Mouse (Mus musculus) kidney, embryonic 14.5 days (tissue): ENCODE measurements at regions not wholly inside any gene's neighbourhood (a gene's known extent, or its start where the extent isn't known, plus 50 kb on each side); places are given as distances from the start of the nearest gene placed in this dataset.

ENCODE experiments used
- ATAC-seq: fragments of 200-750 bp; cut with Nextera tagmentation; 2 replicates; pipeline ENCODE4 v1.8.0; 2017; ENCODE audit warnings: moderate number of reproducible peaks, mild to moderate bottlenecking, moderate TSS enrichment, moderate library complexity; ENCODE audit not compliant: low FRiP score, low TSS enrichment
- H3K27ac ChIP-seq: fragments of 300-500 bp; sonication (generic); 2 replicates; pipeline ENCODE4 v1.5.1; 2014; ENCODE audit warnings: low read depth, mild to moderate bottlenecking, low read length, moderate library complexity, mixed read lengths
- H3K27me3 ChIP-seq: fragments of 300-500 bp; sonication (generic); 2 replicates; pipeline ENCODE4 v1.6.1; 2014; ENCODE audit warnings: mild to moderate bottlenecking, low read length; ENCODE audit not compliant: control insufficient read depth, insufficient read depth
- H3K36me3 ChIP-seq: fragments of 300-500 bp; sonication (generic); 2 replicates; pipeline ENCODE4 v1.6.1; 2014; ENCODE audit warnings: low read length, mixed read lengths; ENCODE audit not compliant: control insufficient read depth, insufficient read depth
- H3K4me1 ChIP-seq: fragments of 300-500 bp; sonication (generic); 2 replicates; pipeline ENCODE4 v1.6.1; 2014; ENCODE audit warnings: low read length, mixed read lengths; ENCODE audit not compliant: control insufficient read depth, insufficient read depth
- H3K4me2 ChIP-seq: fragments of 300-500 bp; sonication (generic); replicated peaks from 2 replicates; pipeline ENCODE4 v1.6.1; 2014; ENCODE audit warnings: low read depth, mild to moderate bottlenecking, low read length
- H3K4me3 ChIP-seq: fragments of 300-500 bp; sonication (generic); 2 replicates; pipeline ENCODE4 v1.5.1; 2014; ENCODE audit warnings: mild to moderate bottlenecking, low read length
- H3K9ac ChIP-seq: fragments of 300-500 bp; sonication (generic); 2 replicates; pipeline ENCODE4 v1.6.1; 2014; ENCODE audit warnings: low read depth, mild to moderate bottlenecking, low read length, moderate library complexity
- H3K9me3 ChIP-seq: fragments of 300-500 bp; sonication (generic); 2 replicates; pipeline ENCODE4 v1.6.1; 2016; ENCODE audit warnings: low read length; ENCODE audit not compliant: control insufficient read depth
- WGBS: fragments of 180-500 bp; shearing (Covaris S2); extraction: QIAGEN DNeasy Blood & Tissue Kit; methylation state at CpG from one replicate; pipeline ENCODE4 v1.1.7; 2014; 5-methylcytosine and 5-hydroxymethylcytosine counted together

- Histone ChIP-seq H3K4me1 (peaks cover 5% of the 10 kb centered on the region; the same call in 1 of the 2 replicates), H3K27ac (no peak overlapping the region), H3K9ac (no peak overlapping the region), H3K4me3 (no peak overlapping the region), H3K4me2 (no peak overlapping the region), H3K36me3 (no peaks in the 10 kb centered on the region), H3K9me3 (no peaks in the 10 kb centered on the region), H3K27me3 (no peaks in the 10 kb centered on the region)
- 64% methylated on average over 7 of the region's 7 CpGs for WGBS
- no peak for ATAC-seq
Observed at GRCm38 (mm10) chr15:97590732-97591292, 114.8 kb downstream of the Rpap3 start.

GRCm38 (mm10) chr15:97587571-97588205, 117.9 kb downstream of the Rpap3 start:
- 87% methylated on average over 5 of the region's 5 CpGs for WGBS
- Histone ChIP-seq H3K9ac (no peak overlapping the region), H3K9me3 (0 out of 2 replicates have a peak, but pooled peaks cover 3% of the 10 kb centered on the region)

GRCm38 (mm10) chr15:97581724-97582154, 123.9 kb downstream of the Rpap3 start:
- no peak overlapping the region for H3K9ac ChIP-seq
- peak; percentile 72; the same call in 1 of the 2 replicates for ATAC-seq

More at GRCm38 (mm10) chr15:97587571-97588205, 117.9 kb downstream of the Rpap3 start:
- no peak overlapping the region for H3K27ac ChIP-seq
- peaks cover 5% of the 10 kb centered on the region; the same call in 1 of the 2 replicates for H3K4me1 ChIP-seq
- no peaks in the 10 kb centered on the region for H3K36me3 ChIP-seq
- H3K4me3 ChIP-seq, result no peak overlapping the region
- H3K27me3 ChIP-seq, result no peaks in the 10 kb centered on the region
- ATAC-seq, result no peak
- no peak overlapping the region for H3K4me2 ChIP-seq

GRCm38 (mm10) chr15:97580726-97581125, 124.9 kb downstream of the Rpap3 start:
- no peak overlapping the region for H3K4me2 ChIP-seq
- 0 out of 2 replicates have a peak, but pooled peaks cover 3% of the 10 kb centered on the region for H3K9me3 ChIP-seq
- WGBS, result 65% methylated on average over 6 of the region's 6 CpGs
- H3K4me3 ChIP-seq, result no peak overlapping the region
- ATAC-seq, result no peak
- H3K27me3 ChIP-seq, result no peaks in the 10 kb centered on the region
- H3K36me3 ChIP-seq, result no peaks in the 10 kb centered on the region
- no peaks in the 10 kb centered on the region for H3K4me1 ChIP-seq
- H3K27ac ChIP-seq, result no peak overlapping the region
- no peak overlapping the region for H3K9ac ChIP-seq

More at GRCm38 (mm10) chr15:97581724-97582154, 123.9 kb downstream of the Rpap3 start:
- H3K4me3 ChIP-seq, result no peak overlapping the region
- no peaks in the 10 kb centered on the region for H3K36me3 ChIP-seq
- no peaks in the 10 kb centered on the region for H3K27me3 ChIP-seq
- H3K4me1 ChIP-seq, result no peaks in the 10 kb centered on the region
- WGBS, result 43% methylated on average over 13 of the region's 13 CpGs
- no peak overlapping the region for H3K4me2 ChIP-seq
- no peak overlapping the region for H3K27ac ChIP-seq
- 0 out of 2 replicates have a peak, but pooled peaks cover 3% of the 10 kb centered on the region for H3K9me3 ChIP-seq

GRCm38 (mm10) chr15:97578046-97578445, 127.6 kb downstream of the Rpap3 start:
- H3K4me1 ChIP-seq, result no peaks in the 10 kb centered on the region
- H3K4me3 ChIP-seq, result no peak overlapping the region
- H3K27me3 ChIP-seq, result no peaks in the 10 kb centered on the region
- no peak overlapping the region for H3K4me2 ChIP-seq
- no peak for ATAC-seq
- H3K27ac ChIP-seq, result no peak overlapping the region
- H3K36me3 ChIP-seq, result no peaks in the 10 kb centered on the region
- H3K9ac ChIP-seq, result no peak overlapping the region
- WGBS, result 88% methylated on average over 3 of the region's 3 CpGs
- no peaks in the 10 kb centered on the region for H3K9me3 ChIP-seq

- H3K9ac ChIP-seq, result no peak overlapping the region
- H3K27me3 ChIP-seq, result no peaks in the 10 kb centered on the region
- H3K36me3 ChIP-seq, result no peaks in the 10 kb centered on the region
- H3K4me1 ChIP-seq, result no peaks in the 10 kb centered on the region
- no peak for ATAC-seq
- no peak overlapping the region for H3K4me2 ChIP-seq
- 79% methylated on average over 8 of the region's 8 CpGs for WGBS
- no peak overlapping the region for H3K4me3 ChIP-seq
- no peaks in the 10 kb centered on the region for H3K9me3 ChIP-seq
- no peak overlapping the region for H3K27ac ChIP-seq
Observed at GRCm38 (mm10) chr15:97577196-97577595, 128.4 kb downstream of the Rpap3 start.

- 82% methylated on average over 8 of the region's 8 CpGs for WGBS
Observed at GRCm38 (mm10) chr15:97572639-97573038, 133.0 kb downstream of the Rpap3 start.

GRCm38 (mm10) chr15:97571885-97572284, 133.7 kb downstream of the Rpap3 start:
- Histone ChIP-seq H3K36me3 (no peaks in the 10 kb centered on the region), H3K9me3 (no peaks in the 10 kb centered on the region), H3K9ac (no peak overlapping the region), H3K4me1 (no peaks in the 10 kb centered on the region), H3K4me3 (no peak overlapping the region), H3K27ac (no peak overlapping the region), H3K4me2 (no peak overlapping the region), H3K27me3 (no peaks in the 10 kb centered on the region)
- no peak for ATAC-seq

More at GRCm38 (mm10) chr15:97572639-97573038, 133.0 kb downstream of the Rpap3 start:
- no peak for ATAC-seq
- Histone ChIP-seq H3K36me3 (no peaks in the 10 kb centered on the region), H3K4me2 (no peak overlapping the region), H3K27ac (no peak overlapping the region), H3K4me3 (no peak overlapping the region), H3K9ac (no peak overlapping the region), H3K4me1 (no peaks in the 10 kb centered on the region), H3K27me3 (no peaks in the 10 kb centered on the region), H3K9me3 (no peaks in the 10 kb centered on the region)

GRCm38 (mm10) chr15:97560096-97560495, 145.5 kb downstream of the Rpap3 start:
- Histone ChIP-seq H3K4me3 (no peak overlapping the region), H3K27ac (no peak overlapping the region), H3K27me3 (no peaks in the 10 kb centered on the region), H3K4me2 (no peak overlapping the region), H3K4me1 (no peaks in the 10 kb centered on the region), H3K36me3 (no peaks in the 10 kb centered on the region), H3K9me3 (peaks cover 21% of the 10 kb centered on the region), H3K9ac (no peak overlapping the region)
- 97% methylated on average over 3 of the region's 3 CpGs for WGBS
- ATAC-seq, result no peak
